Mouse (Mus musculus) left cerebral cortex, postnatal 14 days (tissue): ENCODE results near the gene Igfals. TPM values are rescaled to one million over a fixed set of nuclear protein-coding genes. Genes with fewer than 3 reads are reported as not detected.

ENCODE experiments used
- DNase-seq, 2 experiments: peaks; one replicate each; pipeline ENCODE4 v3.0.0; 2021 to 2022; ENCODE audit warnings: low spot score in 2 of 2, mixed read lengths in 1 of 2
- intact Hi-C: fragments of 180-260 bp; cut with DNase I; formaldehyde crosslinking; loops from one replicate; pipeline ENCODE4 v1.15.1; 2025
- total RNA-seq, 2 experiments: library from RNA; stranded (reverse); gene quantifications; 2 replicates each; pipeline ENCODE4 v1.2.3; 2021

Igfals gene
- total RNA-seq, 2 experiments from 2014 or later = not detected

DNA sequence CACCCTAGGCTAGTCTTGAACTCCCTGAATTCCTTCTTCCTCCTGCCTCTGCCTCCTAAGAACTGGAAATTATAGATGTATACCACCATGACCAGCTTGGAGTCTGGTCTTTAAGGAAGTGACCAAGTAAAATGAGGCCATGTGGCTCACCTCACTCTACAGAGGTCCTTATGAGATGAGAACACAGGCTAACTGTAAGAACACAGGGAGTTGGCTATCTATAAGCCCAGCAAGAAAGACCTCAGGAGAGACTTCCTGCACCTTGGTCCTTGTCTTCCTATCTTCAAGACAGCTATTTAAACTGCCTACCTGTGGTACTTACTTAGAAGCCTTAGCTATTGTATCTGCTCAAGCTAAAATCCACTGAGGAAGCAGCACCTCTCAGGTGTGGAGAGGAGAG lies 48.2 kb downstream of the Igfals start:
- no peak for DNase-seq
- intact Hi-C loops = no loop called here

DNA sequence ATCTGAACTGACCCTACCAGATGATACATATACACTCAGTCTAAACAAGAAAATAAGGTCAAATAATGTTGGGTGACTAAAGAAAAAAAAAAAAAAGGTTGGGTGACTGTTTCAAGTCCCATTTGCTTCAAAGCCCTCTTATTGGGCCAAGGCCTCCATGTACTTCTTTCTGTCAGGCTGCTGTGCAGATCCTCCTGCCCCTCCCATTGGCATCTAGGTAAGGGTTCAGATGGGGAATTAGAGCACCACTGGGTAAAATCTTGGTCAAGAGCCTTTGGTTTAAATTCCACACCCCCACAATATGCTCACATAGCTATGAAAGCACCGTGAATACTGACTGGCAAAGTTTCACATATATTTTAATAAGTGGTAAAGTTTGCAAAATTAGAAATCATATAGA lies 57.4 kb downstream of the Igfals start:
- no peak for DNase-seq
- intact Hi-C loops = no loop called here

DNA sequence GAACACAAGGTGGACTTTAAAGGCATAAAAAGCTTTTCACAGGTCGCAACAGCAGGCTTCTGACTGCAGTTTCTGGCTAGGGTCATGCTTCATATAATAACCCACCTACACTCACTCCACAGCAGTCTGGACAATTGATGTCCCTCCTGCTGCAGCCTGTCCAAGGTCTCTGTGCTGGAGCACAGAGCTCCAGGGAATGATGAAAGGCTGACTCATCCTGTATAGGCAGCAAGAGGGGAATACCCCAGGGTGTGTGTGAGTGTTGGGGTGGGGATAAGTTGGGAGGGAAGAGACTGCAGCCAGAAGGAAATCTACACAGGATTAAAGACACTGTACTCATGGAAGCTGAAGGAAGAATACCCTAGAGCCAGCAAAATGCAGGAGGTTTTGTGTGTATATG lies 63.7 kb downstream of the Igfals start:
- intact Hi-C loops = no loop called here
- no peak for DNase-seq

Other genes with a start within 250 kb of the Igfals start
- 100 to 1,000 TPM; 122 to 130 TPM for gene Tsc2, start 233.4 kb upstream of the Igfals start, total RNA-seq
- gene Nthl1, start 233.3 kb upstream of the Igfals start, total RNA-seq = 1 to 10 TPM; 4.4 to 5.0 TPM
- gene Slc9a3r2, start 215.7 kb upstream of the Igfals start, total RNA-seq = 10 to 100 TPM; 52.6 to 53.0 TPM
- gene Npw, start 207.5 kb upstream of the Igfals start, total RNA-seq = 1 to 10 TPM in 1 of 2 experiments, under 1 TPM in 1; 0.95 to 1.4 TPM
- gene Zfp598, start 196.3 kb upstream of the Igfals start, total RNA-seq = 10 to 100 TPM; 37.9 to 39.3 TPM
- 100 to 1,000 TPM; 228 to 245 TPM for gene Syngr3, start 176.0 kb upstream of the Igfals start, total RNA-seq
- gene Gfer, start 169.8 kb upstream of the Igfals start, total RNA-seq = 10 to 100 TPM; 19.0 to 19.1 TPM
- gene Noxo1, start 169.8 kb upstream of the Igfals start, total RNA-seq = 1 to 10 TPM; 2.5 to 3.6 TPM
- gene Tbl3, start 158.3 kb upstream of the Igfals start, total RNA-seq = 10 to 100 TPM; 28.5 to 29.2 TPM
- gene Rnf151, start 147.9 kb upstream of the Igfals start, total RNA-seq = not detected
- gene Rps2, start 147.9 kb upstream of the Igfals start, total RNA-seq = 100 to 1,000 TPM; 492 to 494 TPM
- 100 to 1,000 TPM; 184 to 189 TPM for gene Ndufb10, start 141.5 kb upstream of the Igfals start, total RNA-seq
- under 1 TPM; 0.35 to 0.38 TPM for gene Rpl3l, start 138.2 kb upstream of the Igfals start, total RNA-seq
- 10 to 100 TPM; 38.4 to 38.7 TPM for gene Msrb1, start 129.4 kb upstream of the Igfals start, total RNA-seq
- under 1 TPM; 0.31 to 0.59 TPM for gene Hs3st6, start 113.0 kb upstream of the Igfals start, total RNA-seq
- gene Meiob, start 61.7 kb upstream of the Igfals start, total RNA-seq = not detected
- 100 to 1,000 TPM; 120 to 135 TPM for gene Hagh, start 25.9 kb upstream of the Igfals start, total RNA-seq
- gene Fahd1, start 15.6 kb upstream of the Igfals start, total RNA-seq = 10 to 100 TPM; 15.8 to 19.4 TPM
- 10 to 100 TPM; 35.7 to 37.4 TPM for gene Nubp2, start 20.4 kb downstream of the Igfals start, total RNA-seq
- 10 to 100 TPM; 53.5 to 55.5 TPM for gene Spsb3, start 20.6 kb downstream of the Igfals start, total RNA-seq
- 10 to 100 TPM; 58.1 to 61.6 TPM for gene Eme2, start 29.1 kb downstream of the Igfals start, total RNA-seq
- gene Mrps34, start 29.1 kb downstream of the Igfals start, total RNA-seq = 10 to 100 TPM; 67.5 to 73.1 TPM
- gene Nme3, start 30.5 kb downstream of the Igfals start, total RNA-seq = 10 to 100 TPM; 40.3 to 44.6 TPM
- 100 to 1,000 TPM; 315 to 321 TPM for gene Mapk8ip3, start 71.0 kb downstream of the Igfals start, total RNA-seq
- gene Jpt2, start 94.7 kb downstream of the Igfals start, total RNA-seq = 10 to 100 TPM in 1 of 2 experiments, 1 to 10 TPM in 1; 5.3 to 10.4 TPM
- 10 to 100 TPM; 26.0 to 27.9 TPM for gene Cramp1l, start 149.8 kb downstream of the Igfals start, total RNA-seq
- gene Ift140, start 150.1 kb downstream of the Igfals start, total RNA-seq = 10 to 100 TPM; 19.8 to 22.9 TPM
- 10 to 100 TPM in 1 of 2 experiments, 1 to 10 TPM in 1; 9.5 to 11.9 TPM for gene Tmem204, start 217.6 kb downstream of the Igfals start, total RNA-seq
- 10 to 100 TPM; 29.8 to 32.3 TPM for gene Telo2, start 250.0 kb downstream of the Igfals start, total RNA-seq